Mouse (Mus musculus): ENCODE measurements at regions not wholly inside any gene's neighbourhood (a gene's known extent, or its start where the extent isn't known, plus 50 kb on each side); places are given as distances from the start of the nearest gene placed in this dataset.

DNA sequence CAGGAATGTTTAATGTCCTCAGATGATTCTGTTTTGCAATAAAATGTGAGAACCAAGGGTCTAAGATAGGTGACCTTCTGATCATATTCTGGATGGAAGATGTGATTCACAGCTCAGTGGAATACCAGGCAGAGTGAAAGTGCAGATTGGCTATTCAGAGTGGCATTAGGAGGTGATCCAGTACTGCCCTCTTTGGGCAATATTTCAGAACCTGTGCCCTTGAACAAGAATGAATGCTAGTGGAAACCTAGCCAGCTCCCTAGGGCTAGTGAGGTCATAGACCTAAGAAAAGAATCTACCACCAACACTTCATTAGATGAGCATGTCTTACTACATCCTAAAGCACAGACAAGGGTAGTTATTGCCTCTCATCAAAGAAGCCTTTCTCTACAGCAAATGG lies 372.7 kb upstream of the Trib2 start:
- DNase-seq (ENCODE audit: low spot score in 2 of 2), result no peak

DNA sequence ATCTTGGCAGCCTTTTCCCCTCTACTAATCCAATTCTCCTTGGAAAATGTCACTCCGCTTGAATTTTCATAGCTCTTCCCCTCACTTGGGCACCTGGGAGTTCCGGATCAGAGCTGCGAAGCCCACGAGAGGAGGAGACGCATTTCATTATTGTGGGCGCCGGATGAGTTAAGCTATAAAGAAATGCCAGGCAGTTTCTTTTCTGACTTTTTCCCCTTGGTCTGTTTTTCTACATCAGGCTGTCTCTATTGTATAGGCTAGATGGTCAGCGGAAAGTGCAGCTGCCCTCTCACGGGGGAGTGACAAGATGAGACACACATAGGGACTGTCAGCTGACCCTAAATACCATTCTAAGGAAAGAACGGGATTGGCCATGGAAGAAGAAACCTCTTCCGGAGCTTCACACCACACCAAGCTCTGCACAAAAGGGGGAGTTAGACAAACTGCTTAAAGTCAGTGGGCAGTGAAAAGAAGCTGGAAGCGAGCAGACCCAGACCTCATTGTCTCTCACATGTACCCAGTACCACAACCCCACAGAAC lies 369.3 kb upstream of the Trib2 start:
- no peak for DNase-seq (ENCODE audit: low spot score in 2 of 2)

DNA sequence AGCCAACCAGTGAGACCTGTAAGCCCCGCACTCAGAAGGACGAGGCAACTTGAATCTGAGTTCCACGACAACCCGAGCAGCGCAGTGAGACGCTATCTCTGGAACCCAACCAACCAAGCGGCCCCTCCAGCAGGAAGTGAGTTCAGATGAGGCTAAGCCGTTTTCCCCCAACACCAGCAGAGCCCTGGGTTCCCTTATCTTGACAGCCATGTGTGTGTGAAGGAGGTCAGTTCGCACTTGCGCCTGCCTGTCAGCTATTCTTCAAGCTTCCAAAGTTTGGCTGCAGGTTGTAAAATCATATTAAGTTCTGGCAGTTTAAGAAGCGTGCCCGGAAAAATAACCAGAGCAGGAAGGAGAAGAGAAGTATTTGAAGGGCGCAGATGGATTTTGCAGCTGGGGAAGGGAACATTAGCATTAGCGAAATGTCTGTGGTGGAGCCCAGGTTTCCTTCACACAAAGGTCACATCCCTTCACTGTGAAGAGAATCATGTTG lies 368.8 kb upstream of the Trib2 start:
- DNase-seq (ENCODE audit: low spot score in 2 of 2), result no peak

DNA sequence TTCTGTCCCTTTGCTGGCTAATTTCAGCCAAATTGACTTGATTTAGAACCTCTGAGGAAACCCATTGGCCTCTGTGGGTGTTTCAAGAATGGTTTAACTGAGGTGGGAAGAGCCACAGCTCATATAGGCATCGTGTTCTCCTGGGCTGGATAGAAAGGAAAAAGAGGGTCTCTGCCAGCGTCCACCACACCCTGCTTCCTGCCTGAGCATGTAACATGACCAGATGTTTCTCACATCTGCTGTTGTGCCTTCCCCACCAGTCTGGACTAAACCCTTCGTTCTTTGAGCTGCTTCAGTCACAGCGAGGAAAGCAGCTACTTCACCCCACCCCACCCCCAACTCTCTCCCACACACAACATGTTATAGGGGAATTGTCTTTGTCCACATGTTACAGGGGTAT lies 366.3 kb upstream of the Trib2 start:
- DNase-seq (ENCODE audit: low spot score in 2 of 2), result no peak

DNA sequence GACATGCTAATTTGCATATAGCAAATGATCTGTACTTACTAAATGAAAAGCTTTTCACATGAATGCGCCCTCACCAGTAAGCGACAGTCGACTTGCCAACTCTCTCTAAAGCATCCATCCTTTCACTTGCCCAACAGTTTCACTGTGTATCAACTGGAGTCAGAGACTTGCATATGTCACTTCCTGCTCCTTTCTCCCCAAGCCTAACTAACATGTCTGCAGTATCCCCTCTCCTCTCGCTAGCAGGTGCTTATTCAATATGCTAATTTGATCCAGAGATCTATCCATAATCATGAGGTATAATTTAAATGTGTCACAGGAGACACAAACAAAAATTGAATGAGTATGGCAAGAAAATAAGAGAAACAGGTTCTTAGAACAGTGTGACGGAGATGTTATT lies 364.9 kb upstream of the Trib2 start:
- peak in 1 of 2 experiments; percentile 14 for DNase-seq (ENCODE audit: low spot score in 2 of 2)

DNA sequence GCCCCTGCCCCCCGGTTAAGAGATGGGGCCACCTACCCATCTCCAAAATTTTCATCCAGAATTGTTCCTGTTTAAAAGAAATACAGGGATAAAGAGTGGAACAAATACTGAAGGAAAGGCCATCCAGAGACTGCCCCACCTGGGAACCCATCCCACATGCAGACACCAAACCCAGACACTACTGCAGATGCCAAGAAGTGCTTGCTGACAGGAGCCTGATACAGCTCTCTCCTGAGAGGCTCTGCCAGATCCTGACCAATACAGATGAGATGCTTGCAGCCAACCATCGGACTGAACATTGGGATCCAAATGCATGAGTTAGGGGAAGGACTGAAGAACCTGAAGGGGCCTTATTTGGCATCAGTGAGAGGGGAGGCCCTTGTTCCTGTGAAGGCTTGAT lies 363.2 kb upstream of the Trib2 start:
- no peak for DNase-seq (ENCODE audit: low spot score in 2 of 2)

DNA sequence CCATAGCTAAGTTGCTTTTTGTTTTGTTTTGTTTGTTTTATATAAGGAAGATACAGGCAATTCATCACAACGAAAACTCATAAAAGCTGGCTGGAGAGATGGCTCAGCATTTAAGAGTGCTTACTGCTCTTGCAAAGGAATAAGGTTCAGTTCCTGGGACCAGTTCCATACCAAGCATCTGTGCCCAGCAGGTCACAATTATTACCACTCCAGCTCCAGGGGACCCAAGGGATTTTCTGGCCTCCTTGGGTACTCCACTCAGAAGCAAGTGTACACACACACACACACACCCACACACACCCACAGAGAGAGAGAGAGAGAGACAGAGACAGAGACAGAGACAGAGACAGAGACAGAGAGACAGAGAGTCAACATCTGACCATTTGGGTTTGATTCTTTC lies 359.6 kb upstream of the Trib2 start:
- no peak for DNase-seq (ENCODE audit: low spot score in 2 of 2)

DNA sequence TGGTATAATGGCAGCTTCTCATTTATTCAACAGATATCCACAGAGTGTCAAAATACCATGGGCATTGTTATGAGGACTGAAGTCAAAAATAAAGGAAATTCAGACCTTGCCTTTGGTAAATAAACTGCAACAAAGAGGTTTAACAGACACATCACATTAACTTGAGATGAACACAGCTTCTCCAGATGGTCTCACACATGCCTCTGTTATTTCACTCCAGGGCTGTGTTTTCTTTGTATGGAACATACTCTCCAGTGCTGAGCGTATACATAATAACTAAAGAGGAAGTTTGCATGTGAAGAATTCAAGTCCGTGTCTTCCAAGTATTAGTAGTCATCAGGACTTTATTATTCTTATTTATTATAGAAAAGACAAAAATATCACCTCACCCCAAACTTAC lies 355.5 kb upstream of the Trib2 start:
- DNase-seq (ENCODE audit: low spot score in 2 of 2), result no peak

DNA sequence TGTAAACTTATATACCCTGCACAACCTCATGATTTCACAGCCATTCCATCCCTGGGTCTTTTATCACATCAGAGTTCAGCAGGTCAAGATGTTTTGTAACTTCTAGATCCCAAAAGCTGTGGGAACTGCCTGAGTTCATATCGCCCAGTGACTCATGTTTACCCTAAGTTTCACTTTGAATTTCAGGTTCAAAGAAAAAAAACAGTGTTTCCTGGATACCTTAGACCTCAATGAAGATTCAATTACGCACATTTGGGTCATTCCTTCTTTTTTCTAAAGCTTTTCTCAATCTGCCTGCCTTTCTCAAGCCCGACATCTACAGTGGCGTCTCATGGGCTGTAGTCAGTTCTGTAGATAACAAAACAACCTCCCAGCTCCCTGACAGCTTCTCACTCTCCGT lies 354.9 kb upstream of the Trib2 start:
- no peak for DNase-seq (ENCODE audit: low spot score in 2 of 2)

DNA sequence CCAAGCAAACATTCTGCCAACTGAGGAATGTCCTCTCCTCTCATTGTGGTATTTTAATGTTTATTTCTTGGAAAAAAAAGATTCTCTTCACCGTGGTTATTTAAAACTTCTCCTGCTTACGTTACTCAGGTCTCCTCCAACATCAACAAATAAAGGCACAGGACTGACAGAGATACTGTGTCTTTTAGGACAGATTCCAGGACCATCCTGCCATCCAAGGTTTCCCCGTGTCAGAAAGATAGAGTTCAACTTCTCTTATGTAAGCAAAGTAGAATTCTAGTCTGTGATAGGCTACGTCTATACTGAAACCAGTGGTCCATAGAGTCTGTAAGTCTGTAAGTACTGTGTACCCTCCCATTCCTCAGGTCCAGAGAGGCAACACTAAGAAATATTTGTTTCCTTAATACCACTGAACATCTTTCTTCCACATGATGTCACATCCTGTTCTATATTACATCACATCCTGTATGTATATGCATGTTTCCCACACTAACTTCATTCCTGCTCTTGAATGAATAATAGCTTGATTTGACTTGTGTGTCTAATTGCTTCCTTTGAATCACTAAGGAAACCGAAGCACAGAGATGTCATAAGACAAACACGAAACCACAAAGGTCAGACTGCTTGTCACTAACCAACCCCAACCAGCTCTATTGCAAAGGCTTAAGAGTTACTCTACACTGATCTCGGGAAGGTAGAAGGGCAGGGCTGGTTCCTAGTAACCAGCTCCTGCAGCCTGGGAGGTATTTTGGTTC lies 353.2 kb upstream of the Trib2 start:
- DNase-seq (ENCODE audit: low spot score in 2 of 2), result no peak

DNA sequence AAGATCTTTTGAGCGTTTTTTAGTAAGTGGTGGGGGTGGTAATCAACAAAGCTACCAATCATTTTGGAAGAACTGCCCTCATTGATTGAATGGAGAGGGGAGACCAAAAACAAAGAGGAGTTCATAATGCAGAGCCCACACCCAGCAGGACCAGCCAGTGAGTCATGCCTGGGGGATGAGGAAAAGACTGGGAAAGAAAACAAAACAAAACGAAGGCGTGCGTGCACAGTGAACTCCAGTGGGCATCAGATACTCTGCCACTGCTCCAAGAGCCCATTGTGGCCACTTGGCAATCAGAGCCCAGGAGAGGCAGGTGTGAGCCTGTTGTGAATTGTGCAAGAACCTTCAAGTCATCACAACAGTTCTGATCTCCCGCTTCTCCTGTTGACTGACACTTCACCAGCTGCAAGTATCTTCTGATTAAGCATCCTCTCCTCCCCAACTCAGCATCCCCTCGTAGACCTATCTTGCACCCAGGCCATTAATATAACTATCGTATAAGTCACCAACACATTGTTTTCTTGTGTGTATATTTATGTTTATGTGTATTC lies 351.1 kb upstream of the Trib2 start:
- no peak for DNase-seq (ENCODE audit: low spot score in 2 of 2)

DNA sequence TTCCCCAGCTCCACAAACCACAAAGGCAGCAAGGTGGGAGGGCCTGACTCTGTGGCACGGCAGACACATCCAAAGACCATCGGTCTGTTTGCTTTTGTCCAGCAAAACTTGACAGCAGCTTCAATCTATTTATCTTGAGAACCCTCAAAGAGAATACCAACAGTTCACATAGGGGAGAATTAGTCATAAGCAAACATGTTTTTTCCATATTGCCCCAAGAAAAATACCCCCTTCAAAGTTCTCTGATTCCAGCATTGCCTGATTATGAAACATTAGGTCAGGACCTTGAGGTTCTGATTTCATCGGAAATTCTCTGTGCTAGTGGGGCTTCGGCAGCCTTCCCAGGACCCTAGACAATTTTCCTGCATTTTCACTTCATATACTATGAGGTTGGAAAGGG lies 348.4 kb upstream of the Trib2 start:
- no peak for DNase-seq (ENCODE audit: low spot score in 2 of 2)

DNA sequence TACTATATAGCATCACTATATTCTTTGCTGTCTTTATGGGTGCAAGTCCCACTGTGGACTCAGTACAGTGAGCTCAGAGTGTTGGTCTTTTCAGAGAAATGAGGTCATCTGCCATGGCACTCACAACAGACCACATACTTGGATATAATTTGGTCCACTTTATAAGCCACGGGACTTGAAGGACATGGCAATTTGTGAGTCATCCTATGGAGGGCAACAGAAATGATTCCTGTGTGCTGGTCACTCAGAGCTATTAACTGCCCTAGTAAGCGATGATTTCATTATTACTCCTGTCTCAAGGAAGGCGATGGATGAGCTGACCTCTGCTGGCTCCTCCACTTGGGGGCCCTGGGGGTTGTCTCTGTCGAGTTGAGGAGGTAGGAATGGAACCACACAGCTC lies 345.2 kb upstream of the Trib2 start:
- no peak for DNase-seq (ENCODE audit: low spot score in 2 of 2)

DNA sequence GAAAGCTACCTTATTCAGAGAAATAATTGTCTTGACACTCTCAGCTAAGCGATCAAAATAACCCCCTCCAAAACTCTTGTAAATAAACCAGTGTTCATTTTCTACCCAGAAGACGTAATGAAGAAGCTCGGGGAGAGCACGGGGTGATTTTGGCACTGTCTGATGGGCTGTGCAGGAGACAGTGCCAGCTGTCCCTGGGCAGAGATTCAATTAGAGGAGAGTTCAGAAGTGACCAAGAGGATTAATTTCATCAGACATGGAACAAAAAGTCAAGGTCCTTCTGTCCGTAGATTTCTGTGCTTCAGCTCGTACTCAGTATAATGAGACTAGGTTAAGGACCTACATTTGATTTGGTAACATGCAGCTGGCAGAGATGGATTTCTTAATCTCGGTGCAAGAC lies 341.2 kb upstream of the Trib2 start:
- no peak for DNase-seq (ENCODE audit: low spot score in 2 of 2)

DNA sequence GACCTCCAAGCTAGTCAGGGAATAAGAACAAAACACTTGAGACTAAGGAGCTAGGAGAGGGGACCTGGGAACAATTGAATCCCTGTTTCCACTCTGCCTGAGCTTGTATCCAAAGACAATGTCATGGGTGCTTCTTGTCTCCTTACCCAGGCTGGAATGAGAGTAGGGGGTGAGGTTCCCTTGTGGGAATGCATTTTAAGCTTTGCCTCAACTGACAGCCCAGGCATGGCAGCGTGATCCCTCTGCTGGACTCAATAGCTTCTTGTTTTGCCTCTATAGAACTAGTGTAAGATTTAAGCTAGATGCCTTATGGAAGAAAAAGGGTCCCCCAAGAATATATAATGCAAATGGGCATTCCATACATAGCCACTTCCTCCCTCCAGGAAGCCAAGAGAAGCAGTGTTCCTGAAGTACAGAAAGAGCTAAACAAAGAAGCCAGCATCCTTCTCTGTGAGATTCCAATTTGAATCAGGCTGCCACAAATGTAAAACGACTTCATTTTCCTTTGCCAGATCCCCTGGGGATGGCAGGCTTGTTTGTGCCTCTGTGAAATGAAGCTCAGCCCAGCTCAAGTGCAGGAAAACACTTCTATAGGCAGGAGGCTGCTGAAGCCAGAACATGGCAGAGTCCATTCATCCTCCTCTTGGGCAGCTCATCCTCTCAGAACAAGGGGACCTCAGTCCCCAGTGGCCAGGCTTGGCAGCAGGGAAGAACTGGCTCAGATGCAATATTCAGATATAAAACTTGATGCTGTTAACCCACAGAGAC lies 339.3 kb upstream of the Trib2 start:
- peak in 1 of 2 experiments; percentile 40 for DNase-seq (ENCODE audit: low spot score in 2 of 2)

DNA sequence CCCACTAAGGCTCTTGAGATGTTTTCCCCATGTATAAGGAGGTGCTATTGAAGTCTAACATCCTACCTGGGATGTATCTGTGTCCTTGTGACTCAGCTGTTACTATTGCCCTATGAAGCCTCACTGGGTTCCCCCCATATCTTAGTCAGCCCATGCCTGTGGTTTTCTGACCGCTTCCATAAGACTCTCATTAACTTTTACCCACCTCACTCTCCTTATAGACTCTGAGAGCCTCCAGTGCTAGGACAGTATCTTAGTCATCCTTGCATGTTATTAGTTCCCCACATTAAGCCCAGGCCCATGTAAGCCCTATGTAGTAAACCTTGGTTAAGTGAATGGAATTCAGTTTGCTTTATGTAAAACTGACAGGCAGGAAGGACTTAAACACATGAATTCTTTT lies 337.5 kb upstream of the Trib2 start:
- DNase-seq (ENCODE audit: low spot score in 2 of 2), result no peak

DNA sequence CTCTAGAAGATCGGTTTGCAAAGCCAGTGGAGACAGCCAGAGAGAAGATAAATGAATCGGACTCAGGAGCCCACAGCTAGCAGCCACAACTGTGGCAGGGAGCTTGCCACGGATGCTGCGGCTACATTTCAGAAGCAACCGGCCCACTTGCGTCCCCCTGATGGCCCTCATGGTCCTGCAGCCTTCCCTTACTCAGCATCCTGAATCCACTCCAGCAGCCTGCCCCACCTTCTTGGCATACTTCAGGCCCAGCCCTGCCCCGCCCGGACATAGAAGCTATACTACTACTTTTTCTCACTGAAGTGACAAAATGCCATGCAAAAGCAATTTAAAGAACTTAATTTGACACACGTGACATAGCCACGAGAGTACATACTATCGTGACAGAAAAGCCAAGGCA lies 335.4 kb upstream of the Trib2 start:
- DNase-seq (ENCODE audit: low spot score in 2 of 2), result no peak

DNA sequence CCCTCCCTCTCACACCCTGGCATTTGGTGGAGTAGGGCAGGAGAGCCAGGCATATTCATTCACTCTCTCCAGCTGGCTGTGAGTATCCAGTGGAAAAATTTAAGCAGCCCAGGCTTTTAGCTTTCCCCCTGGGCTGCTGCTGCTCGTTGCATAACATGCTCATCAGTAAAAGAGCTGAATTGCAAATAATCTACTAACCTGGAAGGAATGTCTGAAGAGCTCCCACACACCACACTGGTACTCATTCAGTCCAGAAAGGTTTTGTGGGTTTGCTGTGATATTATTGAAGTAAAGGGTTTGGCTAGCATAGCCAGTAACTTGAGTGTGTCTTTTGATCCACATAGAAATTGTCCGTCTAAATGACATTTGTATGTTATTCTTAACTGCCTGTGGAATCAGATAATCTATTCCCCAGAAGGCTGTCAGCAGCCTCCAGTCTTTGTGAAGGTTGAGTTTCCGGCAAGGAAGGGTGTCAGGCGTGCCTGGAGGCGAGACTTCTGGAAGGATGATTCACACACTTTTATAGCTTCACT lies 334.5 kb upstream of the Trib2 start:
- DNase-seq (ENCODE audit: low spot score in 2 of 2), result peak; percentile 68 to 72

DNA sequence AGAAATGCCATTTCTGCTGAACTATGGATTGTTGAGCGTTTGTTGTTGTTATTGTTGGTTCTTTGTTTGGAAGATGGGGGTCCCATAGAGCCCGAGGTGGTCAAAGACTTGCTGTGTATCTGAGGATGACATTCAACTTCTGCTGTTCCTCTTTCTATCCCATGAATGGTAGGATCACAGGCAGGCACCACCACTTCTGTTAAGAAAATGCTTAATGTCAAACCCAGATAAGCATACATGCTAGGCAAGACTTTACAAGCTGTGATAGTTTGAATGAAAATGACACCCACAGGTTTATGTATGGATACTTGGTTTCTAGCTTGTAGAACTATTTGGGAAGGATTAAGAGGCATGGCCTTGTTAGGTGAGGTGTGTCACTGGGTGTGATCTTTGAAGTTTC lies 330.2 kb upstream of the Trib2 start:
- DNase-seq (ENCODE audit: low spot score in 2 of 2), result no peak

DNA sequence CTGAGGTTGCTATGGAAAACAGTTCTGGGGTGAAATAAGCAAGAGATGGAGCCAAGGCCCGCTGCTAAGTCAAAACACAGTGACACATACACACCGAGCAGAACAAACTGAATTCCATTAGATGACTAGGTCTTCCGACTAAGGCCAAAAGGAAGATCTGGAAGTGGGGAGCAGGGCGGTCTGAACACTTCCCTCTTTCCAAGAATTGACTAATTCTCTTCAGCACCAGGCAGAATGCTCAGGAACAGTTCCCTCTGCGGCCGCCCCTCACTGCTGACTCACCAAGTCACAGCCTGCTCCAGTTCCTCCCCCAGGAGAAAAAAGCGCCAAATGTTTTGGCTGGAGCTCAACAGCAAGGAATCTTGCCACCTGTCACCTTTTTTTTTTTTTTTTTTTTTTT lies 328.9 kb upstream of the Trib2 start:
- DNase-seq (ENCODE audit: low spot score in 2 of 2), result peak; percentile 73 to 78

DNA sequence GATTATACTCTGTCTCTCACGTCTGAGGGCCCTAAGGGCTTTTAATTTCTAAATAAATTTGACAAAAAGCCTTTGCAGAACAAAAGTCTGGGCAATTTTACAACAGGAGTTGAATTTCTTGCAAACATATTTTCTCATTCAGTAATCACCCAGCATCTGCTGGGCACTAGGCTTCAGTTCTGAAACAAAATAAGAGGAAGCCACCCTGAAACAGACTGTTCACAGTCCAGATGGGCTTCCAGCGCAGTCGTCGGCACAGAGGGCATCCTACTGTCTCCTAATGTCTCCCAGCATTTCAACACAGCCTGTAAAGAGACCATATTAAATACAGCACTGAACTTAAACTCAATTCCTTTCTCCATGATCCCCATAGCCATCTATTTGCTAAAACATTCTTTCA lies 324.5 kb upstream of the Trib2 start:
- peak; percentile 15 to 22 for DNase-seq (ENCODE audit: low spot score in 2 of 2)

DNA sequence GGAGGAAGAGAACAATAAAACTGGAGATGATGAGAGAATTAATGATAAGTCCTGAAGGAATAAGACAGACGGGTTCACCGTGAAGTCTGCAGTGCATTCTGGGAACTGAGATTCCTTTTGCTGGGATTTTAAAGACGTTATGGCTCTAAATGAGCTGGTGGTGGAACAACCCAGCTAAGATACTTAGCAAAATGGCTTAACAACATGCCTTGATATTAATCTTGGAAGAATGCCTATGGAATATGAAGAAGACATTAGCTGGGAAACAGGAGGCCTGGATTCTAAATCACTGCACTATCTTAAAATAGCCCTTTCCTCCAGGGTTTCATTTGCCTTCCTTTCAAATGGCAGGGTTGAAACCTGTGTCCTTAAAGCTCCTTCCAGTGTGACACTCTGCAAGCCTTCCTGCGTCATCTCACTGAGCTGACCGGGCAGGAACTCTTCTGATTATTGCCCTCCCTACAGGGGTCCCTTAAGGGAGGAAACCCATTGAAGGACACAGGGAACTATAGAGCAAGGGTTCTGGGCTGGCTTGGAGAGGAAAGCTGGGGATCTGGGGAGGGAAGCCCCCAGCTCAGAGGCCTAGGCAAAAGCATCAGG lies 323.9 kb upstream of the Trib2 start:
- no peak for DNase-seq (ENCODE audit: low spot score in 2 of 2)

Data from frontal cortex, postnatal 36 days (tissue).